Mouse (Mus musculus) gastrocnemius, adult 8-10 months (tissue): ENCODE data around the gene Vps13d. TPM values are rescaled to one million over a fixed set of nuclear protein-coding genes. Genes with fewer than 3 reads are reported as not detected.

Experiments used
- DNase-seq, 2 experiments: peaks; one replicate each; pipeline ENCODE4 v3.0.0; 2022; ENCODE audit warnings: low spot score in 2 of 2
- total RNA-seq, 4 experiments: library from RNA; stranded (reverse); gene quantifications; 2 replicates each; pipeline ENCODE4 v1.2.4; 2022

Vps13d gene
- total RNA-seq, 4 experiments from 2014 or later, result 32.5 to 42.0 (median 36.7) TPM

GRCm38 (mm10) chr4:144949441-144950326 lies 245.1 kb downstream of the Vps13d start:
- DNase-seq, result peak; percentile 64 to 75

- DNase-seq, result peak; percentile 75 to 80
Observed at GRCm38 (mm10) chr4:144947738-144948390, 246.9 kb downstream of the Vps13d start.

GRCm38 (mm10) chr4:144943273-144943672 lies 251.5 kb downstream of the Vps13d start:
- no peak for DNase-seq

GRCm38 (mm10) chr4:144942433-144942832 lies 252.4 kb downstream of the Vps13d start:
- no peak for DNase-seq

- DNase-seq, result no peak
Observed at GRCm38 (mm10) chr4:144940796-144941462, 253.9 kb downstream of the Vps13d start.

- no peak for DNase-seq
Observed at GRCm38 (mm10) chr4:144939847-144940411, 254.9 kb downstream of the Vps13d start.

- DNase-seq, result no peak
Observed at GRCm38 (mm10) chr4:144936563-144937154, 258.1 kb downstream of the Vps13d start.

- DNase-seq, result peak in 1 of 2 experiments; percentile 52
Observed at GRCm38 (mm10) chr4:144934501-144934900, 260.3 kb downstream of the Vps13d start.

- no peak for DNase-seq
Observed at GRCm38 (mm10) chr4:144931167-144931566, 263.6 kb downstream of the Vps13d start.

- DNase-seq, result peak; percentile 75 to 77
Observed at GRCm38 (mm10) chr4:144930366-144930765, 264.4 kb downstream of the Vps13d start.

- peak; percentile 61 to 69 for DNase-seq
Observed at GRCm38 (mm10) chr4:144929811-144930221, 265.0 kb downstream of the Vps13d start.

GRCm38 (mm10) chr4:144928693-144929436 lies 265.9 kb downstream of the Vps13d start:
- no peak for DNase-seq

Other genes with a start within 250 kb of the Vps13d start
- gene Tnfrsf1b, start 51.9 kb upstream of the Vps13d start, total RNA-seq, result 1 to 10 TPM; 1.4 to 1.8 (median 1.6) TPM
- under 1 TPM in 2 of 4 experiments, not detected in 2; 0.09 to 0.11 TPM for gene Tnfrsf8, start 120.2 kb upstream of the Vps13d start, total RNA-seq